Comparison of ENCODE assay signal across 9 mouse cellular contexts in genomic region chr1:180286081-180286831, GRCm38 (mm10). TPM values are rescaled to one million over a fixed set of nuclear protein-coding genes. Genes with fewer than 3 reads are reported as not detected.
DNase-seq lines count a peak whose midpoint lies in the region; ATAC-seq and TF ChIP-seq lines count a peak whose summit lies in the region.
"Had no signal": no experiment of that assay in that cellular context is flagged by ENCODE, and none has a peak within 500 bp of the region (broad histone marks: within the 10 kb centered on the region; RNA-seq: fewer than 3 reads in every experiment).

No protein-coding gene starts in this region.

- no peak for ATAC-seq in lung, embryonic 15.5 days (ENCODE audit: borderline replicate concordance, extremely low read depth, low FRiP score, low TSS enrichment)
- ATAC-seq in stomach, postnatal 0 days (ENCODE audit: low FRiP score, low TSS enrichment) = no peak

- TF ChIP-seq EP300 in stomach, postnatal 0 days (optimal IDR thresholded peaks at IDR 0.05) = no peak

- H3K9ac ChIP-seq in lung, embryonic 15.5 days = no peak overlapping the region
- no peak overlapping the region for H3K9ac ChIP-seq in stomach, postnatal 0 days (ENCODE audit: low read length)

- H3K27me3 ChIP-seq in lung, embryonic 15.5 days = no peaks in the 10 kb centered on the region
- H3K27me3 ChIP-seq in stomach, postnatal 0 days (ENCODE audit: control insufficient read depth, insufficient read depth, low read length) = no peaks in the 10 kb centered on the region

- H3K27ac ChIP-seq in lung, embryonic 15.5 days = peak overlapping the region; percentile 59
- 0 out of 2 replicates have a peak overlapping the region, but pooled peaks have one; percentile 30 for H3K27ac ChIP-seq in stomach, postnatal 0 days (replicated peaks)

- no peaks in the 10 kb centered on the region for H3K36me3 ChIP-seq in lung, embryonic 15.5 days
- no peaks in the 10 kb centered on the region for H3K36me3 ChIP-seq in stomach, postnatal 0 days (ENCODE audit: control insufficient read depth, insufficient read depth, low read length)

- H3K4me1 ChIP-seq in lung, embryonic 15.5 days = peaks cover 41% of the 10 kb centered on the region
- H3K4me1 ChIP-seq in stomach, postnatal 0 days (replicated peaks; ENCODE audit: control insufficient read depth, insufficient read depth) = no peaks in the 10 kb centered on the region; the same call in 1 of the 2 replicates

- 54% methylated on average over 15 of the region's 15 CpGs for WGBS in lung, embryonic 15.5 days
- 57% methylated on average over 15 of the region's 15 CpGs for WGBS in stomach, postnatal 0 days

- TF ChIP-seq CTCF in stomach, postnatal 0 days (IDR thresholded peaks at IDR 0.05; ENCODE audit: low read depth) = no peak

- H3K9me3 ChIP-seq in lung, embryonic 15.5 days = no peaks in the 10 kb centered on the region
- H3K9me3 ChIP-seq in stomach, postnatal 0 days (ENCODE audit: control insufficient read depth, low read length) = no peaks in the 10 kb centered on the region

- no peak overlapping the region; the same call in 1 of the 2 replicates for H3K4me2 ChIP-seq in lung, embryonic 15.5 days
- no peak overlapping the region for H3K4me2 ChIP-seq in stomach, postnatal 0 days (replicated peaks; ENCODE audit: low read depth)

- peak; percentile 27 for DNase-seq in adrenal gland, adult 2 months
- no peak for DNase-seq in adrenal gland, adult 8-10 months
- no peak for DNase-seq in lung, postnatal 25 days (ENCODE audit: low spot score)
- peak; percentile 62 for DNase-seq in heart, postnatal 4 days
- no peak for DNase-seq in stomach, postnatal 0 days (ENCODE audit: low spot score)
- DNase-seq in right cerebral cortex, postnatal 10 days (ENCODE audit: low spot score in 2 of 2) = no peak
- no peak for DNase-seq in spleen, postnatal 14 days (ENCODE audit: low spot score in 2 of 2)
- DNase-seq: cerebellum, adult 9-11 months had no signal

- H3K4me3 ChIP-seq in lung, embryonic 15.5 days = no peak overlapping the region
- no peak overlapping the region for H3K4me3 ChIP-seq in stomach, postnatal 0 days (ENCODE audit: low read depth, low read length)

RNA-seq across cellular contexts. Expression of gene Psen2, which starts 23.0 kb away (rescaled TPM):
- total RNA-seq in adrenal gland, adult 2 months (2021) = 10 to 100 TPM; 32.4 to 33.5 TPM
- 60.5 and 75.3 TPM in 2 replicates for polyA plus RNA-seq in adrenal gland, adult 2 months (2012; rRNA removed)
- 10 to 100 TPM; 33.1 to 43.1 (median 38.4) TPM for total RNA-seq in adrenal gland, adult 8-10 months (2022)
- 10.3 and 10.4 TPM in 2 replicates for polyA plus RNA-seq in lung, embryonic 15.5 days (2015; fragmentation: Nextera tagmentation; extraction: Ambion mirVana)
- total RNA-seq in heart, postnatal 4 days (2021) = 10 to 100 TPM; 12.5 to 12.7 TPM
- 14.3 and 15.2 TPM in 2 replicates for polyA plus RNA-seq in stomach, postnatal 0 days (2015; fragmentation: Nextera tagmentation; extraction: Ambion mirVana)

RNA-seq across cellular contexts. Expression of gene Itpkb, which starts 44.0 kb away (rescaled TPM):
- total RNA-seq in adrenal gland, adult 2 months (2021) = 10 to 100 TPM; 45.6 to 76.4 TPM
- polyA plus RNA-seq in adrenal gland, adult 2 months (2012; rRNA removed) = 22.6 and 25.3 TPM in 2 replicates
- 10 to 100 TPM; 64.4 to 99.3 (median 78.9) TPM for total RNA-seq in adrenal gland, adult 8-10 months (2022)
- 9.9 and 10.9 TPM in 2 replicates for polyA plus RNA-seq in lung, embryonic 15.5 days (2015; fragmentation: Nextera tagmentation; extraction: Ambion mirVana)
- 10 to 100 TPM; 62.2 to 67.2 TPM for total RNA-seq in heart, postnatal 4 days (2021)
- polyA plus RNA-seq in stomach, postnatal 0 days (2015; fragmentation: Nextera tagmentation; extraction: Ambion mirVana) = 3.7 and 4.0 TPM in 2 replicates

Comparison
In these comparisons a context has a peak if more than half of its experiments do, and no peak if none do; other contexts are left out.
1. DNase-seq: peak in adrenal gland, adult 2 months (single experiment) and heart, postnatal 4 days (single experiment); none in adrenal gland, adult 8-10 months (single experiment), lung, postnatal 25 days (single experiment), stomach, postnatal 0 days (single experiment), right cerebral cortex, postnatal 10 days (0 of 2) and spleen, postnatal 14 days (0 of 2).